Mouse (Mus musculus): ENCODE measurements around the gene Fam193b. TPM values are rescaled to one million over a fixed set of nuclear protein-coding genes. Genes with fewer than 3 reads are reported as not detected.

Fam193b gene
- polyA plus RNA-seq, 1 experiment from 2014 or later, result 15.9 TPM

Small RNA genes within 50 kb of the gene (microRNA-seq; reads per million reads assigned to microRNA genes)
- not detected for gene Mir6945

Other genes with a start within 250 kb of the Fam193b start
- 57.6 and 64.1 TPM in 2 replicates for gene Rab24, start 249.2 kb downstream of the Fam193b start, polyA plus RNA-seq (2016; fragmentation: Nextera tagmentation; extraction: Ambion mirVana)
- 18.5 and 19.7 TPM in 2 replicates for gene Mxd3, start 241.3 kb downstream of the Fam193b start, polyA plus RNA-seq (2016; fragmentation: Nextera tagmentation; extraction: Ambion mirVana)
- 85.4 and 87.9 TPM in 2 replicates for gene Lman2, start 208.3 kb downstream of the Fam193b start, polyA plus RNA-seq (2016; fragmentation: Nextera tagmentation; extraction: Ambion mirVana)
- 1.9 and 2.5 TPM in 2 replicates for gene Rgs14, start 201.4 kb downstream of the Fam193b start, polyA plus RNA-seq (2016; fragmentation: Nextera tagmentation; extraction: Ambion mirVana)
- not detected in 2 replicates for gene Slc34a1, start 172.9 kb downstream of the Fam193b start, polyA plus RNA-seq (2016; fragmentation: Nextera tagmentation; extraction: Ambion mirVana)
- gene Pfn3, start 155.9 kb downstream of the Fam193b start, polyA plus RNA-seq (2016; fragmentation: Nextera tagmentation; extraction: Ambion mirVana), result not detected in 2 replicates
- 55.9 and 57.0 TPM in 2 replicates for gene F12, start 144.3 kb downstream of the Fam193b start, polyA plus RNA-seq (2016; fragmentation: Nextera tagmentation; extraction: Ambion mirVana)
- 44.1 and 44.6 TPM in 2 replicates for gene Grk6, start 126.0 kb downstream of the Fam193b start, polyA plus RNA-seq (2016; fragmentation: Nextera tagmentation; extraction: Ambion mirVana)
- gene Prr7, start 106.9 kb downstream of the Fam193b start, polyA plus RNA-seq (2016; fragmentation: Nextera tagmentation; extraction: Ambion mirVana), result not detected in 2 replicates
- gene Dbn1, start 83.0 kb downstream of the Fam193b start, polyA plus RNA-seq (2016; fragmentation: Nextera tagmentation; extraction: Ambion mirVana), result 24.2 and 27.0 TPM in 2 replicates
- 44.3 and 45.2 TPM in 2 replicates for gene Pdlim7, start 57.4 kb downstream of the Fam193b start, polyA plus RNA-seq (2016; fragmentation: Nextera tagmentation; extraction: Ambion mirVana)
- gene Dok3, start 41.8 kb downstream of the Fam193b start, polyA plus RNA-seq (2016; fragmentation: Nextera tagmentation; extraction: Ambion mirVana), result 3.4 and 4.4 TPM in 2 replicates
- gene Ddx41, start 34.5 kb downstream of the Fam193b start, polyA plus RNA-seq (2016; fragmentation: Nextera tagmentation; extraction: Ambion mirVana), result 40.2 and 42.0 TPM in 2 replicates
- 73.8 and 75.8 TPM in 2 replicates for gene Tmed9, start 2.6 kb upstream of the Fam193b start, polyA plus RNA-seq (2016; fragmentation: Nextera tagmentation; extraction: Ambion mirVana)
- 10.6 and 11.3 TPM in 2 replicates for gene B4galt7, start 28.8 kb upstream of the Fam193b start, polyA plus RNA-seq (2016; fragmentation: Nextera tagmentation; extraction: Ambion mirVana)
- 19.1 and 20.9 TPM in 2 replicates for gene Caml, start 51.9 kb upstream of the Fam193b start, polyA plus RNA-seq (2016; fragmentation: Nextera tagmentation; extraction: Ambion mirVana)
- 28.2 and 30.2 TPM in 2 replicates for gene Ddx46, start 63.9 kb upstream of the Fam193b start, polyA plus RNA-seq (2016; fragmentation: Nextera tagmentation; extraction: Ambion mirVana)
- gene B230219D22Rik, start 122.0 kb upstream of the Fam193b start, polyA plus RNA-seq (2016; fragmentation: Nextera tagmentation; extraction: Ambion mirVana), result 22.8 and 23.2 TPM in 2 replicates
- 32.0 and 33.5 TPM in 2 replicates for gene Txndc15, start 143.5 kb upstream of the Fam193b start, polyA plus RNA-seq (2016; fragmentation: Nextera tagmentation; extraction: Ambion mirVana)
- 45.8 and 47.5 TPM in 2 replicates for gene Pcbd2, start 156.2 kb upstream of the Fam193b start, polyA plus RNA-seq (2016; fragmentation: Nextera tagmentation; extraction: Ambion mirVana)
- gene Catsper3, start 213.4 kb upstream of the Fam193b start, polyA plus RNA-seq (2016; fragmentation: Nextera tagmentation; extraction: Ambion mirVana), result 0.13 TPM in 1 of 2 replicates, not detected in the other